Mouse (Mus musculus) olfactory bulb, adult 2 months (tissue): ENCODE results near the gene Jmjd7. TPM values are rescaled to one million over a fixed set of nuclear protein-coding genes. Genes with fewer than 3 reads are reported as not detected.

Experiments
- H3K27ac ChIP-seq: fragments of 200-500 bp; 2 replicates; pipeline ENCODE4 v1.5.1; 2012; ENCODE audit warnings: low read depth, low read length; ENCODE audit not compliant: insufficient read depth
- H3K4me1 ChIP-seq: fragments of 200-500 bp; 2 replicates; pipeline ENCODE4 v1.6.1; 2012; ENCODE audit warnings: low read length; ENCODE audit not compliant: control insufficient read depth, insufficient read depth
- H3K4me3 ChIP-seq: fragments of 200-500 bp; 2 replicates; pipeline ENCODE4 v1.5.1; 2012; ENCODE audit warnings: mild to moderate bottlenecking, low read depth, low read length, moderate library complexity; ENCODE audit not compliant: insufficient read depth
- CTCF ChIP-seq: fragments of 200-500 bp; IDR thresholded peaks from 2 replicates; pipeline ENCODE4 v1.5.1; 2012; ENCODE audit warnings: low read depth, mild to moderate bottlenecking, low read length, moderate library complexity; ENCODE audit not compliant: insufficient read depth
- POLR2A ChIP-seq: fragments of 200-500 bp; IDR thresholded peaks from 2 replicates; pipeline ENCODE4 v1.6.1; 2012; ENCODE audit warnings: mild to moderate bottlenecking, low read depth, low read length, moderate library complexity; ENCODE audit not compliant: insufficient read depth
- WGBS: fragments of 180-500 bp; shearing (Covaris S2); methylation state at CpG from one replicate; pipeline ENCODE4 v1.1.7; 2018; 5-methylcytosine and 5-hydroxymethylcytosine counted together
- polyA plus RNA-seq: library from polyadenylated mRNA; stranded (reverse); fragments of >200 nt; gene quantifications from 2 replicates; pipeline ENCODE4 v1.2.4, GENCODE M21; 2012; ENCODE audit warnings: low replicate concordance; ENCODE audit not compliant: missing spikeins, insufficient read depth, insufficient read length

The Jmjd7 gene
- polyA plus RNA-seq, 1 experiment: not detected

DNA sequence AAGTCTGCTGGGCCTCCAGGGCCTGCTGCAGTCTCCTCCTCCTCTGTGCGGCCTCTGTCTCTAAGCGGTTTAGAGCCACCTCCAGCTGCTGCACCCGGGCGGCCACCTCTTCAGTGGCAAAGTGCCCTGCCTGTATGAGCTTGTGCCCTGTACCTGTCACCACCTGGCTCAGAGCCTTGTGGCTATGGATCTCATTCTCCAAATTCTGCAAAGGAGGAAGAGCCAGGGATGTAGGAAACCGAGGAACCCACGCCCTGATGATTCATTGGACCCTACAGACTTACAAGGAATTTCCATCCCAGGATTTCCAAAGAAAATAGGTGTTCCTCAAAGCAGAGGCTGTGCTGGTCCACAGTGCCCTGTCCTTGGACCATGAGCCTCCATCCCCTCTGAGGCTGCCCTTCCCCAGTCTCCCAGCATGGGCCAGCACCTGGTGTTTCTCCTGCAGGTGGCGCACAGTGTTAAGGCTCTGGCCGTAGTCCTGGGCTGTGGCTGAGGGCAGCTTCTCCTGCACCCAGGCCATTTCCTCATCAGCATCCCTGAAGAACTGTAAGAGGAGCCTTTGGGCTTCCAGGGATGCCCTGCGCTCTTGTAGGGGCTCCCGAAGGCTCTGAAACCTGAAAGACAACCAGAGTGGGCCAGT, 22.5 kb downstream of the Jmjd7 start:
- no peak overlapping the region for H3K27ac ChIP-seq
- H3K4me1 ChIP-seq: peaks cover 14% of the 10 kb centered on the region
- WGBS: 74% methylated on average over 10 of the region's 10 CpGs
- H3K4me3 ChIP-seq: no peak overlapping the region
- TF ChIP-seq CTCF (no peak), POLR2A (no peak)

DNA sequence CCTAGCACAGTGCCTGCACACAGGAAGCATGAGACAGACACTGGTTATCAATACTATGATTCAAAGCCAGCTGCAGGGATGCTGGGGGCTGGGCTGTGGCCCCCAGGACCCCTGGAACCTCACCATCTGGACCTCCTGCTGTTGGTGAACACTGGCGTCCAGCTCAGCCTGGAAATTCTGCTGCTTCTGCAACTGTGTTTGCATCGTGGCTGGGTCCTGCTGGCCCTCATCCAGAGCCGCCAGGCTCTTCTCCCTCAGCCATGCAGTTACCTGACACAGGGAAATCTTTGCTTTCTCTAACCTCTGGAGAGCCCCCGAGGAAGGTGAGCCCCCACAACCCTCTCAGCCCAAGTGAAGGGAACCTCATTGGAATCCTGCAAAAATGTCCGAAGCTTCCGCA, 24.1 kb downstream of the Jmjd7 start:
- Histone ChIP-seq H3K4me3 (no peak overlapping the region), H3K4me1 (peaks cover 6% of the 10 kb centered on the region; the same call in 1 of the 2 replicates), H3K27ac (no peak overlapping the region)
- WGBS: 62% methylated on average over 6 of the region's 6 CpGs
- TF ChIP-seq CTCF: no peak
- no peak for TF ChIP-seq POLR2A

DNA sequence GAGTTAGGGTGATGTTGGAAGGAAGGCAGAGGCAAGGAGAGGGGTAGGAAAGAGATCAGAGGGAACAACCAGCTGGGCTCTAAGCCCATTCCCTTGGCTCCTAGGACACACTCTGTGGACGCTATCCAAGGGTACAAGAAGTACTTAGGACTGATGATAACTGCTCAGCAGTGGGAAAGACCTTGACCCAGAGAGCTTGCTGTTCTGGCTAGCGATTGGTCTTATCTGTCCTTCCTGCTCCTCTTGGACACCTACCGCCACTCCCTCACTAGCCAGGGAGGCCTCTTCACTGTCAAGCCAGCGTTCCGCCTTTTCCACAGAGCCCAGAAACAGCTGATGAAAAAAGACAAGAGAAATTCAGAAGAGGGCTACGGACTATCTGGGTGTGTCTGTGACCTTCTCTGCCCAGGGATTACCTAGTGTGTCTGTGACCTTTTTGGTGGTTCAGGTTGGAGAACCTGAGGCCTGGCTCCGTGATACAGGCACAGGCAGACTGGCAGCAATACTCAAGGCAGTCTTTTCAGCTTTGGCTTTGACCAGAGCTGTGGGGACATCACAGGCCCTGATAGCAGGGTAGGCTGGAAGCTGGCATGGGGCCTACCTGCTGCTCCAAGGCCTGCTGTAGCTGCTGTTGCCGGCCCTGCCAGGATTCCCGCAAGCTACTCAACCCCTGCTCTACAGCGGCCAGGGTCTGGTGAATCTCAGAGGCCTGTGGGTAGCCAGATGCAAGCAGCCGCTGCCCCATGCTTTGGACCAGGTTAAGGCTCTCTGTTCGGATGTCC, 27.7 kb downstream of the Jmjd7 start:
- Histone ChIP-seq H3K27ac (no peak overlapping the region), H3K4me3 (no peak overlapping the region), H3K4me1 (no peaks in the 10 kb centered on the region)
- 89% methylated on average over 12 of the region's 12 CpGs for WGBS
- TF ChIP-seq CTCF: no peak
- no peak for TF ChIP-seq POLR2A

DNA sequence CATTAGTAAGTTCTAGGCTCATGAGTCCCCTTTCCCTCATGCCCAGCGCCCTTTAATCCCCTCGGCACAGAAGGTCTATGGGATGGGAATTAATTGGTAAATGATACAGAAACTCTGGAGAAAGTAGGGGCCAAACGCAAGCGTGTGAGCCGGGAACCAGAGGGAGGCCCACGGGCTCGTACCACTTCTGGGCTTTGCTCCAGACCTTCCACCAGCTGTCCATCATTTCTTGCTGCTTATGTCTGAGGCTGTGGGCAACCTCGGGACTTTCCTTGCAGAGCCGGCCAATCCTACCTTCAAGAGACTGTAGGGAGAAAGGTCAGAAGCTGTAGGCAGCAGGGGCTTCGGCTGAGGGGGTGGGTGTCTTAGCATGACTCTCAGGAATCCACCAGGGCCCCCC, 28.6 kb downstream of the Jmjd7 start:
- TF ChIP-seq POLR2A (no peak), CTCF (no peak)
- 68% methylated on average over 10 of the region's 10 CpGs for WGBS
- H3K4me3 ChIP-seq: no peak overlapping the region
- H3K27ac ChIP-seq: no peak overlapping the region
- no peaks in the 10 kb centered on the region for H3K4me1 ChIP-seq

DNA sequence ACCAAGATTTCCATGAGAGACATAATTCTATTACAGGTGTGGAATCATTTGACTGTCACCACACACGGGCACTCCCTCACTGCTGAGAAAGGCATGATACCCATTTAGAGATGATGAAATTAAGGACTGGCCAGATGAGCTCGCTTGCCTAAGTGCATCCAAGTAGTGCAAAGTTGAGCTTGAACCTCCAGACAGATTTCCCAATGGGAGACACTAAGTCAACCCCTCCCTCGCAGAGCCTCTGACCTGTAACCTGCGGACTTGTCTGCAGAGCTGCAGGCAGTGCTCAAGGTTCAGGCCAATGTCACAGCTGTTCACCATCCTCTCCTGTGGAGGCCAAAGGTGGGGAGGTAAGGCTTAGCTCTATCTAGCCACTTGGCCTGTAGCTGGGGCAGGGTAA, 31.5 kb downstream of the Jmjd7 start:
- no peaks in the 10 kb centered on the region for H3K4me1 ChIP-seq
- WGBS: 89% methylated on average over 4 of the region's 4 CpGs
- TF ChIP-seq CTCF: no peak
- no peak for TF ChIP-seq POLR2A
- no peak overlapping the region for H3K27ac ChIP-seq
- no peak overlapping the region for H3K4me3 ChIP-seq

DNA sequence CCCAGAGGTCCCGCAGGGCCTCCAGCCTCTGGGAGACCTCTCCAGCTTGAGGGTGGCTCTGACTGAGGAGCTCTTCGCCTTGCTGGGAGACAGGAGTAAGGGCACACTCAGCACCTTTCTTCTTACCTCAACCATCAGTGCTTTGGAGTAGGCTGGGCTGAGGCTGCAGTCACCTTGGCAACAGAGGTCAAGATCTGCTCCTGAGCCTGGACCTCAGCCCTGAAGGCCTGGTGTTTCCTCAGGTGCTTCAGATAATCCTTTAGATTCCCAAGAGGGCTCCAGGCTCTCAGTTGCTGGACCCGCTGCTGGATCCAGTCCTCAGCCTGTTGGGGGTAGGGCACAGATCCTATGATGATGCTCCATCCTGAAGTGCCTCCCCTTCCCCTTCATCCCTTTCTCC, 32.2 kb downstream of the Jmjd7 start:
- no peak overlapping the region for H3K27ac ChIP-seq
- WGBS: 91% methylated on average over 3 of the region's 3 CpGs
- H3K4me3 ChIP-seq: no peak overlapping the region
- no peaks in the 10 kb centered on the region for H3K4me1 ChIP-seq
- TF ChIP-seq POLR2A: no peak
- no peak for TF ChIP-seq CTCF

DNA sequence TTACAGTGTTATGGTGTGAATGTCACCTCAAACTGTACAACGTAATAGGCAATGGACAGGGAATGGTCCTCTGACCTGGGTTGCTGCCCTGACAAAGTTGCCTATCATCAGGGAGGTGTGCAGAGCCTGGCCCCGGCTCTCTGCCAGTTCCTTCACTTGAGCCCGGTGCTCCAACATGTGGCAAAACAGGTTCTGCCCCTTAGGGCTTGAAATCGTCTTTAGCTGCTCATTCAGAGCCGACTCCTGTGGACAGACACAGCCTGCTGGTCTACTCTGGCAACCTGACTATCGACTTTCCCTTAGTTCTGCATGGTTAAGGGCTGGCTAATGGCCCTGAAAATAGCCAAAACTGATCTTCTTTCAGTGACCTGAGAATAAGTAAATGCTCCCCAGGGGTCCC, 32.9 kb downstream of the Jmjd7 start:
- no peak for TF ChIP-seq CTCF
- TF ChIP-seq POLR2A: no peak
- Histone ChIP-seq H3K4me3 (no peak overlapping the region), H3K27ac (no peak overlapping the region), H3K4me1 (no peaks in the 10 kb centered on the region)
- WGBS: 72% methylated on average over 6 of the region's 6 CpGs

DNA sequence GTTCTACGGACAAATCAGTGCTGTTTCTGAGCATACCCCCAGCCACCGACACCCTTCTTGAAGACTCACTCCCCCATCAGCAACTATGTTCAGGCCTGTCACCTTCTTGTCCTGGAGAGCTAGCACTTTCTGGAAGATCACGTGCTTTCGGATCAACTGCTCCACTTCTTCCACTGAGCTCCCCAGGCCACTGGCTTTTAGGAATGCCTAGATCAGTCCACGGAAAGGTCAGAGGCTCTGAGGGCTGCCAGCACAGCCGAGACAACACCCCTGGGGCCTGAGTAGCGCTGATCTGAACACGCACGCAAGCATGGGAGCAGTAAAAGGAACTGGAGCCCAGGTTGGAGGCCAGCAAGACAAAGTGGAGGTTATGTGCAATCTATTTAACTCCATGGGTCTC, 33.4 kb downstream of the Jmjd7 start:
- Histone ChIP-seq H3K4me1 (no peaks in the 10 kb centered on the region), H3K4me3 (no peak overlapping the region), H3K27ac (no peak overlapping the region)
- WGBS: 92% methylated on average over 9 of the region's 9 CpGs
- TF ChIP-seq CTCF: no peak
- no peak for TF ChIP-seq POLR2A

DNA sequence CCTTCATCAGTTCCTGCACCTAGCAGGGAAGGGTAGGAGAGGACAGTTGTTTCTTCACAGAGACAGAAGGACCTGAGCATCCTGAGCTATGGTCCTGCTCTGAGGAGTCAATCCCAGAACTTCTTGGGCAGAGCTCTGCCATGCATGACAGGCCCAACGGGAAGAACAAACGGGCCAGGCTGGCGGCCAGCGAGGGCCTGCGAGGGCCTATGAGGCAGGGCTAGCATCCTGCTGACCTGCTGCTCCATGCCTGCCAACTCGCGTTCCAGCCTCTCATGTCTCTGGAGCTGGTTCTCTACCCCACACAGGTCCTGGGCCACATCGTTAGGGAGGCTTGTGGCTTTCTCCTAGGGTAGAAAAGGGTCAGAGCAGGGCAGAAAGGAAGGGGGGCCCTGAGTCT, 35.0 kb downstream of the Jmjd7 start:
- H3K4me1 ChIP-seq: no peaks in the 10 kb centered on the region
- no peak for TF ChIP-seq CTCF
- TF ChIP-seq POLR2A: no peak
- 84% methylated on average over 8 of the region's 8 CpGs for WGBS
- H3K4me3 ChIP-seq: no peak overlapping the region
- H3K27ac ChIP-seq: no peak overlapping the region

DNA sequence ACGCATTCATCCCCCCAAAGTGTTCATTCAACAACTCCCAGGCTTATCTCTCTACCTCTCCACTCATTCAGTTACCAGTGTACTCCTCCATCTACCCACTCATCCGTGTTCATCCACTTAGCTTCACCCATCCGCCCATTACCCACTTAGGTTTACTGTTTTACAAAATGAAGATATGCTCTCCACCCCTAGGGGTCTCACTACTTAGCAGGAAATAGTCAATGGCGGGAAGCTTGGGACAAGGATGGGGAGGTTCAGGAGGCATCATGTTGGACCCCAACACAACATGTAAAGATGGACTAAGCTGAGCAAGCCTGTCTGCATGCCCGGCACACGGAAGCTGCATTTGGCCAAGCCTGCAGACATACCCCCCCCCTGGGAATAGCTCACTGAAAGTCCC, 37.4 kb downstream of the Jmjd7 start:
- TF ChIP-seq POLR2A (no peak), CTCF (no peak)
- H3K4me1 ChIP-seq: peaks cover 7% of the 10 kb centered on the region
- no peak overlapping the region for H3K4me3 ChIP-seq
- WGBS: 84% methylated on average over 6 of the region's 6 CpGs
- no peak overlapping the region for H3K27ac ChIP-seq
